Comparison of ENCODE assay signal across 15 mouse cellular contexts in the genomic region with DNA sequence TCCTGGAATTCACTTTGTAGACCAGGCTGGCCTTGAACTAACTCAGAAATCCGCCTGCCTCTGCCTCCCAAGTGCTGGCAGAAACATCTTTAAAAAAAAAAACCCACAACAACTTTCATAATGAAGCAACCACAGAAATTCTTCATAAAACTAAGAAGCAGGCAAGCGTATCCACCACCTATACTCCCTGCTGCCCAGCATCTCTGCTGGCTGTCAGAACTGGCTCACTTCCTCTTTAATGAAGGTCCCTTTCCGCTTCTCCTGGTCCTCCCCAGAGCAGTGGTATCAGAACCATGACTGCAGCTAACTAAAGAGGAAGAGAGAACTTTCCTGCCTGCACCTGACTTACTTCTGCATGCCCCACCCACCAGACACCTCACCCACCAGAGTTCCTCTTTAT. TPM values are rescaled to one million over a fixed set of nuclear protein-coding genes. Genes with fewer than 3 reads are reported as not detected.
DNase-seq lines count a peak whose midpoint lies in the region; ATAC-seq and TF ChIP-seq lines count a peak whose summit lies in the region.
"Had no signal": no experiment of that assay in that cellular context is flagged by ENCODE, and none has a peak within 500 bp of the region (broad histone marks: within the 10 kb centered on the region; RNA-seq: fewer than 3 reads in every experiment).

No protein-coding gene starts in this region.

- H3K27ac ChIP-seq in heart, embryonic 11.5 days (ENCODE audit: low read depth, low read length), result no peak overlapping the region
- H3K27ac ChIP-seq in CH12.LX (ENCODE audit: insufficient read depth, low read depth), result peak overlapping the region; percentile 54; the same call in 1 of the 2 replicates
- H3K27ac ChIP-seq in liver, postnatal 0 days (ENCODE audit: low read depth), result no peak overlapping the region
- H3K27ac ChIP-seq in midbrain, embryonic 13.5 days, result no peak overlapping the region
- H3K27ac ChIP-seq: heart, adult 2 months; limb, embryonic 13.5 days had no signal

- no peak overlapping the region for H3K9ac ChIP-seq in heart, embryonic 11.5 days (ENCODE audit: low read depth, low read length)
- H3K9ac ChIP-seq in CH12.LX (ENCODE audit: insufficient read depth, low read depth), result no peak overlapping the region
- H3K9ac ChIP-seq in liver, postnatal 0 days (replicated peaks), result no peak overlapping the region
- no peak overlapping the region for H3K9ac ChIP-seq in midbrain, embryonic 13.5 days (replicated peaks)
- H3K9ac ChIP-seq: limb, embryonic 13.5 days had no signal

- no peaks in the 10 kb centered on the region for H3K9me3 ChIP-seq in heart, embryonic 11.5 days (replicated peaks; ENCODE audit: control insufficient read depth, low read length)
- peaks cover 10% of the 10 kb centered on the region for H3K9me3 ChIP-seq in CH12.LX (replicated peaks; ENCODE audit: low read length)
- H3K9me3 ChIP-seq in liver, postnatal 0 days (ENCODE audit: low read length), result no peaks in the 10 kb centered on the region
- no peaks in the 10 kb centered on the region for H3K9me3 ChIP-seq in midbrain, embryonic 13.5 days
- H3K9me3 ChIP-seq: limb, embryonic 13.5 days had no signal

- dilution Hi-C loops in CH12.LX (cut with MboI; ENCODE audit: extremely low pct_ligation_motif_present, extremely low pct_unique_long_range_greater_than_20kb, low sequenced_read_pairs), result no loop called here

- peak; percentile 98 for TF ChIP-seq EP300 in CH12.LX (IDR thresholded peaks at IDR 0.05; ENCODE audit: low read length)
- TF ChIP-seq EP300 in liver, postnatal 0 days (IDR thresholded peaks at IDR 0.05; ENCODE audit: low read depth), result no peak

- in situ Hi-C loops in CH12.LX (cut with MboI; ENCODE audit: low pct_ligation_motif_present, low pct_unique_long_range_greater_than_20kb, low sequenced_read_pairs), result no loop called here

- peaks cover 4% of the 10 kb centered on the region; the same call in 1 of the 2 replicates for H3K36me3 ChIP-seq in heart, embryonic 11.5 days (ENCODE audit: control insufficient read depth, insufficient read depth, low read length)
- H3K36me3 ChIP-seq in CH12.LX (replicated peaks in 1 of 2; ENCODE audit: control insufficient read depth in 1 of 2, insufficient read depth in 1 of 2, low read length in 1 of 2), result peaks cover 22 to 41% of the 10 kb centered on the region in 2 experiments
- H3K36me3 ChIP-seq in liver, postnatal 0 days (replicated peaks; ENCODE audit: insufficient read depth, low read length), result no peaks in the 10 kb centered on the region
- peaks cover 15% of the 10 kb centered on the region for H3K36me3 ChIP-seq in midbrain, embryonic 13.5 days

- TF ChIP-seq CTCF in CH12.LX (conservative IDR thresholded peaks at IDR 0.05 in 1 of 2, IDR thresholded peaks at IDR 0.05 in 1 of 2; ENCODE audit: low read depth in 2 of 2, low read length in 2 of 2), result no peak
- no peak for TF ChIP-seq CTCF in liver, postnatal 0 days (IDR thresholded peaks at IDR 0.05; ENCODE audit: low read depth)

- H3K4me1 ChIP-seq in heart, embryonic 11.5 days (ENCODE audit: control insufficient read depth, insufficient read depth, low read length), result peaks cover 3% of the 10 kb centered on the region; the same call in 1 of the 2 replicates
- H3K4me1 ChIP-seq in CH12.LX (ENCODE audit: control insufficient read depth in 1 of 2, insufficient read depth in 2 of 2), result peaks cover 9 to 65% of the 10 kb centered on the region in 2 experiments
- H3K4me1 ChIP-seq in liver, postnatal 0 days (ENCODE audit: insufficient read depth), result peaks cover 3% of the 10 kb centered on the region; the same call in 1 of the 2 replicates
- peaks cover 4% of the 10 kb centered on the region; the same call in 1 of the 2 replicates for H3K4me1 ChIP-seq in midbrain, embryonic 13.5 days (replicated peaks)

- DNase-seq in heart, adult 11 months, result peak; percentile 96
- peak; percentile 96 for DNase-seq in CH12.LX (ENCODE audit: extremely low read depth)
- DNase-seq in liver, postnatal 0 days, result peak; percentile 37
- no peak for DNase-seq in gastrocnemius, adult 8-10 months (ENCODE audit: low spot score in 2 of 2)
- no peak for DNase-seq in gastrocnemius, adult 18-20 months (ENCODE audit: low spot score)
- DNase-seq: adrenal gland, adult 2 months; cerebellum, postnatal 36 days; kidney, postnatal 25 days had no signal

- ATAC-seq in heart, embryonic 11.5 days (replicated peaks; ENCODE audit: insufficient number of reproducible peaks, low FRiP score, low TSS enrichment), result no peak
- peak; percentile 58 for ATAC-seq in liver, postnatal 0 days
- ATAC-seq in neutrophil, adult 5-6 weeks (ENCODE audit: extremely low read depth, insufficient number of reproducible peaks, low FRiP score, poor library complexity, severe bottlenecking), result peak; percentile 94
- no peak for ATAC-seq in midbrain, embryonic 13.5 days
- ATAC-seq: forebrain, embryonic 14.5 days; Patski had no signal

- no peak overlapping the region for H3K4me2 ChIP-seq in heart, embryonic 11.5 days
- 0 out of 2 replicates have a peak overlapping the region, but pooled peaks have one; percentile 83 for H3K4me2 ChIP-seq in CH12.LX (ENCODE audit: insufficient read depth, low read depth, poor library complexity, severe bottlenecking)
- H3K4me2 ChIP-seq in liver, postnatal 0 days (ENCODE audit: low read depth, low read length), result no peak overlapping the region
- no peak overlapping the region for H3K4me2 ChIP-seq in midbrain, embryonic 13.5 days (replicated peaks)
- H3K4me2 ChIP-seq: limb, embryonic 13.5 days had no signal

- no peak; the same call in 1 of the 2 replicates for TF ChIP-seq RAD21 in CH12.LX (IDR thresholded peaks at IDR 0.05; ENCODE audit: low read depth, low read length)

- 89% methylated on average over 3 of the region's 3 CpGs for WGBS in heart, embryonic 11.5 days (ENCODE audit: insufficient replicate concordance)
- WGBS in liver, postnatal 0 days (ENCODE audit: insufficient replicate concordance), result 54% methylated on average over 3 of the region's 3 CpGs
- WGBS in midbrain, embryonic 13.5 days, result 97% methylated on average over 3 of the region's 3 CpGs

- H3K4me3 ChIP-seq in heart, embryonic 11.5 days (ENCODE audit: low read depth, low read length), result no peak overlapping the region
- H3K4me3 ChIP-seq in CH12.LX (replicated peaks in 1 of 3; ENCODE audit: low read depth in 2 of 3, low read length in 2 of 3, poor library complexity in 1 of 3), result no peak overlapping the region
- H3K4me3 ChIP-seq in liver, postnatal 0 days (ENCODE audit: low read depth, low read length), result no peak overlapping the region
- H3K4me3 ChIP-seq in midbrain, embryonic 13.5 days (replicated peaks), result no peak overlapping the region
- H3K4me3 ChIP-seq: heart, adult 2 months; limb, embryonic 13.5 days had no signal

- TF ChIP-seq POLR2A in CH12.LX (IDR thresholded peaks at IDR 0.05; ENCODE audit: low read depth, low read length), result peak; percentile 41; the same call in 1 of the 2 replicates

- H3K79me2 ChIP-seq in CH12.LX (replicated peaks; ENCODE audit: control insufficient read depth, extremely low read depth, insufficient read depth, poor library complexity, severe bottlenecking), result peaks cover 20% of the 10 kb centered on the region

- H3K27me3 ChIP-seq in heart, embryonic 11.5 days (ENCODE audit: control insufficient read depth, insufficient read depth, low read length), result no peaks in the 10 kb centered on the region
- H3K27me3 ChIP-seq in CH12.LX (replicated peaks), result no peaks in the 10 kb centered on the region
- no peaks in the 10 kb centered on the region for H3K27me3 ChIP-seq in liver, postnatal 0 days (ENCODE audit: insufficient read depth, low read length)
- H3K27me3 ChIP-seq in midbrain, embryonic 13.5 days, result no peaks in the 10 kb centered on the region
- H3K27me3 ChIP-seq: limb, embryonic 13.5 days; Patski had no signal

TF ChIP-seq in CH12.LX, 34 proteins besides CTCF, POLR2A, EP300 and RAD21 (continues in another document):
- TF ChIP-seq TCF12 (IDR thresholded peaks at IDR 0.05; ENCODE audit: low read depth, low read length) (peak; percentile 93), USF2 (conservative IDR thresholded peaks at IDR 0.05; ENCODE audit: low read depth, low read length) (no peak), E2F4 (IDR thresholded peaks at IDR 0.05; ENCODE audit: insufficient replicate concordance, low read depth, low read length) (no peak), POLR2AphosphoS2 (IDR thresholded peaks at IDR 0.05; ENCODE audit: low read depth, low read length) (no peak), USF1 (IDR thresholded peaks at IDR 0.05; ENCODE audit: low read depth, low read length) (no peak; the same call in 1 of the 2 replicates), MYC (IDR thresholded peaks at IDR 0.05; ENCODE audit: low read depth, low read length) (peak; percentile 69), MAZ (IDR thresholded peaks at IDR 0.05; ENCODE audit: low read depth, low read length) (no peak; the same call in 1 of the 2 replicates), UBTF (IDR thresholded peaks at IDR 0.05; ENCODE audit: low read depth, low read length) (no peak), NRF1 (IDR thresholded peaks at IDR 0.05; ENCODE audit: low read depth, low read length) (no peak; the same call in 1 of the 2 replicates), JUN (IDR thresholded peaks at IDR 0.05; ENCODE audit: insufficient read depth, low read depth, low read length) (peak; percentile 68), NELFE (IDR thresholded peaks at IDR 0.05; ENCODE audit: low read depth, low read length) (no peak), ZC3H11A (IDR thresholded peaks at IDR 0.05; ENCODE audit: low read depth, low read length) (no peak), ETS1 (conservative IDR thresholded peaks at IDR 0.05; ENCODE audit: low read depth, low read length) (peak; percentile 89), GABPA (IDR thresholded peaks at IDR 0.05; ENCODE audit: insufficient replicate concordance, low read depth, low read length) (no peak), ZKSCAN1 (IDR thresholded peaks at IDR 0.05; ENCODE audit: borderline replicate concordance, low read depth, low read length) (no peak), ZNF384 (IDR thresholded peaks at IDR 0.05; ENCODE audit: low read depth, low read length) (peak; percentile 96), BHLHE40 (IDR thresholded peaks at IDR 0.05; ENCODE audit: low read depth, low read length) (peak; percentile 95), PAX5 (IDR thresholded peaks at IDR 0.05; ENCODE audit: low read length) (peak; percentile 88; the same call in 1 of the 2 replicates), JUND (conservative IDR thresholded peaks at IDR 0.05; ENCODE audit: low read depth, low read length) (peak; percentile 69)

RNA-seq across cellular contexts. Expression of gene Plekhm3, which starts 31.0 kb away (rescaled TPM):
- 9.1 and 9.9 TPM in 2 replicates for polyA plus RNA-seq in heart, embryonic 11.5 days (2014; fragmentation: Nextera tagmentation; extraction: Ambion mirVana)
- total RNA-seq in CH12.LX (2012; rRNA removed) (14.1 and 14.6 TPM in 2 replicates), CH12.LX (2014; rRNA removed) (9.5 and 9.9 TPM in 2 replicates)
- 11.3 and 13.0 TPM in 2 replicates for polyA plus RNA-seq in CH12.LX (2012; ENCODE audit: insufficient read length, low read depth)
- 1.1 and 1.4 TPM in 2 replicates for polyA plus RNA-seq in liver, postnatal 0 days (2015; fragmentation: Nextera tagmentation; extraction: Ambion mirVana)
- total RNA-seq in neutrophil, adult 5-6 weeks (2017), result 60.1 and 63.2 TPM in 2 replicates
- total RNA-seq in gastrocnemius, adult 8-10 months (2022), result 1 to 10 TPM; 8.0 to 9.4 (median 9.3) TPM
- 10.3 and 11.8 TPM in 2 replicates for polyA plus RNA-seq in midbrain, embryonic 13.5 days (2015; fragmentation: Nextera tagmentation; extraction: Ambion mirVana)
- total RNA-seq in gastrocnemius, adult 18-20 months (2021), result 1 to 10 TPM; 8.5 to 9.3 TPM

Comparison
In these comparisons a context has a peak if more than half of its experiments do, and no peak if none do; other contexts are left out.
1. DNase-seq: peak in heart, adult 11 months (single experiment), CH12.LX (single experiment) and liver, postnatal 0 days (single experiment); none in gastrocnemius, adult 8-10 months (0 of 2) and gastrocnemius, adult 18-20 months (single experiment).
2. ATAC-seq: peak in liver, postnatal 0 days (single experiment) and neutrophil, adult 5-6 weeks (single experiment); none in heart, embryonic 11.5 days (single experiment) and midbrain, embryonic 13.5 days (single experiment).